Mouse (Mus musculus) layer of hippocampus, postnatal 25 days (tissue): ENCODE measurements around the gene Tmem98. TPM values are rescaled to one million over a fixed set of nuclear protein-coding genes. Genes with fewer than 3 reads are reported as not detected.

ENCODE experiments used
- DNase-seq, 2 experiments: peaks; one replicate each; pipeline ENCODE4 v3.0.0; 2022; ENCODE audit warnings: mixed read lengths in 2 of 2, low spot score in 1 of 2; ENCODE audit errors: extremely low spot score in 1 of 2
- total RNA-seq, 2 experiments: library from RNA; stranded (reverse); gene quantifications; 2 replicates each; pipeline ENCODE4 v1.2.3; 2021

Gene Tmem98
- total RNA-seq, 2 experiments from 2014 or later: 10.3 to 11.2 TPM

DNA sequence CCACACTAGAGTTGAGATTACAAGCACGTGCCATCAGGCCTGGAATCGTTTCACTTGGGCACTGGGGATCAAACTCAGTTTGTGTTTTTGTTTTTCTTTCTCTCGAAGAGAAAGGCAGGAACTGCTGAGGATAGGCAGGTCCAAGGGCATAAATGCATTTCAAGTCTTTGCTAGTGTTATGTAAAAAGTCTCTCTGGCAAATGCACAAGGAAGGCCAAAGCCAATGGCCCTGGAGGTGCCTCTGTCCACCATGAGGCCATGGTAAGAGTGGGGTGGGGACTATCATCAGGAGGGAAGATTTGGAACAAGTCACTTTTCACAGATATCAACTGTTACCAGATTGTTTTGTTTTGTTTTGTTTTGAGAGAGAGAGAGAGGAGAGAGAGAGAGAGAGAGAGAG, 36.1 kb downstream of the Tmem98 start:
- DNase-seq: no peak

DNA sequence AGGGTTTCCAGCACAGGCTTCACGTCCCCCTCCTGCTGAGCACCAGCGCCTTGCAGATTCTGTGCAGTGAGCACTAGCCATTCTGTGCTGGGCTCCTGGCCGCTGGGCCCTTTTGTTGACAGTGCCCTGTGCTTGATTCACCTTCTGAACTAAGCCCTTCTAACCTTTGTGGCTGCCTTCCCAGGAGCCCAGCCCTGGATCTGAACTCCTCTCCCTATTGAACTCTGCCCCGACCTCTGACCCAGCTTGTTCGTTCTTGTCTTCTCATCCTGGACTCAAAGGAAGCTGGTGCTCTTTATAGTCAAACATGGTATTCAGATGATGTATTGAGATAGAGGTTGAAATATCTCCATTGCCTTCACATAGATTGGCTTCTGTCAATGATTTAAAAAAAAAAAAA, 38.2 kb downstream of the Tmem98 start:
- no peak for DNase-seq

DNA sequence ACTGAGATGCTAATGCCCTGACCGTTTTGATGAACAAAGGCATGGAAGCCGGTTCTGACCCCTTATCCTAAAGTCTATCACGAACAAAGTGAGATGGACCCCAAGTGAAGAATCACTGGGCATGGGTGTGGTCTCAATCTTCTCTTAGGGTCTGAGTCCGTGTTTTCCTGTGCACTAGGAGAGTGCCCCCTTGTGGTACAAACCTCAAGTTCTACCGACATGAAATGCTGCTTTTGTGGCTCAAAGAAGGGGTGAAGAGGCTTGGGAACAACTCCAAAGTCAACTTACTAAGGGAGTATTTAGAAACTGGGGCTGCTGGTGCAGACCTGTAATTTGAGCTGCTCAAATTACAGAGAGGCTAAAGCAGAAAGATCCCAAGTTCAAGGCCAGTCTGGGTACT, 41.9 kb downstream of the Tmem98 start:
- DNase-seq: no peak

DNA sequence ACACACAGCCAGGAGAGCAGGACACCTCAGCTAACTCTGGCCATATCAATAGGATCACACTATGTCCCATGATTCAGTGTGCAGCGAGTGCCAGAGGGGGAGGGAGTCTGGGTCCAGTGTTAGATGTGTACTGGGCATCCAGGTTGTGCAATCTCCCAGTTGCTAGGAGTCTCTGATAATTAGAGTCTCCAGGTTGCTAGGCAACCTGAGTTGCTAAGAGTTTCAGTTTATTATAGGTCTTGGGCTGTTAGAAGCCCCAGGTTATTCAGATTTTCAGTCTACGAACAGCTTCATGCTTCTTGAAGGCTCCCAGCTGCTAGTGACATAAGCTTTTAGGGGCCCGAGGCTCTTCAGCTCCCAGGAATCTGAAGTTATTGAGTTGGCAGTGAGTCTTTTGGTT, 43.0 kb downstream of the Tmem98 start:
- DNase-seq: no peak

DNA sequence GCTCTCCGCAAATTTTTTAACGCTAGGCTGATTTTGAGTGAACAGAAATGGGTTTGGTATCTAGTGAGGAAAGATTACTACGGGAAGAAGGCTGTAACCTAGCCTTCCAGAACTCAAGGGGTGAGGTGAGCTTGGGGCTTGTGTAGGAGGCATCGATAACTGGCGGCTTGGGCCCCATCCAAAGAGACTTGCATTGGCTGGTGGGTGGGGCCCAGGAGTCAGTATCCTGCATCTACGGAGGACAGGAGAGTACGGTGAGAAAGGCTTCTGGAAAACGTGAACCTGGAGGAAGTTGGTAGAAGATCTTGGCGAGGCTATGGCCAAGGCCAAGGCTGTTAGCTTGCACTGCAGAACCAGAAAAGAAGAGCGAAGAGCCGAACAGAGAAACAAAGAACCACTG, 44.5 kb downstream of the Tmem98 start:
- DNase-seq: no peak

DNA sequence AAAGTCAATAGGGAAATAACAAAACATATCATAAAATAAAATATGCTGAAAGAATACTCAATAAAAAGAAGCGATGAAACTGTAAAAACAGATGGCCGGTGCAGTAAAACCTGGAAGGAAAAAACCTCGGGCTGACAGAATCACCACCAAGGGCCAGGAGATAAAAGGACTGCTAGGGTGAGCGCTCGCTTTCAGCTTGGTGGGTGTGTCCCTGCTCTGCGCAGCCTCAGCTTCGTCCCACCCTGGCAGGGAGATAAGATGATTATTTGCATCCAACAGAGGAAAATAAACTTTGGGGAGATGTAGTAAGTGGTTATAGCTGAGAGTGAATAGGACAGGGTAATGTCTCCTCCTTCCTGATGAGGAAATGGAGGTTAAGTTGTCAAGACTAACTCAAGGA, 44.9 kb downstream of the Tmem98 start:
- no peak for DNase-seq

DNA sequence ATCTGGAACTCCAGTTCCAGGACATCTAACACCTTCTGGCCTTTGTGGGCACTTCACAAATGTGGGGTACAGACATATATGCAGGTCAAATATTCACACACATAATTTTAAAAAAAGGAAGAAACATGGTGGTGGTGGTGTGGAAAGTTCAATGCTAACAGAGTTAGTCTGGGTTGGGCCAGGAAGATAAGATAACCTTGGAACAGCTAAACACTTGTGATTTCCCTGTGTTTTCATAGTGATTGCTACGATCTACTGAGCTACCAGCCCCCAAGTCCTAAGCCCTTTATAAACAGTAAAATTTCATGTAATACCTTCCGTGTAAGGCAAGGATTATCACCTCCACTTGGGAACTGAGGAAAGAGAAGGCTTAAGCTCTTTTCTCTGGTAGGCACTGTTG, 46.9 kb downstream of the Tmem98 start:
- DNase-seq: no peak

DNA sequence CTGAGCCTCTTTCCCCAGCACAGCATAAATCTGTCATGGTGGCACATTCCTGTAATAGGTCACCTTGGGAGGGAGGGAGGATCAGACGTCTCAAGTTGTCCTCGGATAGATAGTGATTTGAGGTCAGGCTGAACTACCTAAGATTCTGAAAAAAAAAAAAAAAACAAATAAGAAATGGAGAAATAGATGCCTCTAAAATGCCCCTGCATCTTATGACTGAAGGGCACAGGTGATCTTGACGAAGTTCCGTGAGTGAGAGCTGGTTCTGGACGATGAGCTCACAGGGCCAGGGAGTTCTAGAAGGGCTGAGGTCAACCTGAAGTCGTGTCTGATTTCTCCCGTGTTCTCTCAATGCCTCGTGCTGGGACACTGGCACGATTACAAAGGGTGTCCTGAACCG, 48.1 kb downstream of the Tmem98 start, which contains the start of gene Spaca3:
TSS of gene Spaca3 (plus strand) at position 301 of the 400 bp plus-strand sequence.
- no peak for DNase-seq

DNA sequence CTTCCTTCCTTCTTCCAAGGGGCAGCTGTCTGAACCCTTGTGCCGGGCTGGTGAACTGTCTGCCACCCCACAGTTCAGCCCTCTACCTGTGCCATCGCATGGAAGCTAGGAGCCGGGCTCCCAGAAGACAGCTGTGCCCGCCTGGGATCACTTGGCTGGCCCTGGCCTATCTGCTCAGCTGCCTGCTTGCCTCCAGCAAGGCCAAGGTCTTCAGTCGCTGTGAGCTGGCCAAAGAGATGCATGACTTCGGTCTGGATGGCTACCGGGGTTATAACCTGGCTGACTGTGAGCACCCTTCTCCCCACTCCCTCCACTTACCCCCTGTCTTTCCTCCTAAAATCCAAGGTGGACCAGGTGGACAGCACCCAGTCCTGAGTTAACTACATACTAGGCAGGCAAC, 53.0 kb downstream of the Tmem98 start:
- no peak for DNase-seq

DNA sequence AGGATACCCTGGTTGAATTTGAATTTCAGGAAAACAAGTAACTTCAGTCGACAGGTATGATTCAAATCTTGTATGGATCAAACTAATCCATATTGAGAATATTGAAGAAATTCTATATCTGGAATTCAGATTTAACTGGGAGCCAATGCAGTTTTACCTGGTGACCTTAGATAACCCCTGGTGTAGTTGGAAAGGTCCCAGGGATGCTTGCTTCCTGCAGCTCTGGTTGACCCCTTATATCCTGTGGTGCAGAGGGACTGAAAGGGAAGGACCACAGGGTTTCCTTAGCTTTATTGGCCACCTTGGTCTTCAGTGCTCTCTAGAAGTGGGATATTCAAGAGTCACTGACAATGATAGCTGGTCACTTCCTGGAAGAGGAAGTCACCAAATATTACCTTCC, 58.1 kb downstream of the Tmem98 start:
- DNase-seq: no peak

Other genes starting within 250 kb of the Tmem98 start
- gene Myo1d, start 30.1 kb upstream of the Tmem98 start, total RNA-seq: 1 to 10 TPM; 6.6 to 6.8 TPM
- not detected for gene Spaca3, start 48.2 kb downstream of the Tmem98 start, total RNA-seq